Mouse (Mus musculus) forebrain, postnatal 0 days (tissue): Measurements from ENCODE around the gene Kif13a. TPM values are rescaled to one million over a fixed set of nuclear protein-coding genes. Genes with fewer than 3 reads are reported as not detected.

ENCODE experiments used
- ATAC-seq: fragments of 200-750 bp; cut with Nextera tagmentation; 2 replicates; pipeline ENCODE4 v1.8.0; 2017; ENCODE audit warnings: mild to moderate bottlenecking, moderate library complexity
- DNase-seq: peaks from one replicate; pipeline ENCODE4 v3.0.0-alpha.2; 2015
- H3K27ac ChIP-seq: fragments of 300-500 bp; sonication (generic); 2 replicates; pipeline ENCODE4 v1.5.1; 2014; ENCODE audit warnings: low read depth, mild to moderate bottlenecking, antibody characterized with exemption, low read length, moderate library complexity, mixed read lengths
- H3K27me3 ChIP-seq: fragments of 300-500 bp; sonication (generic); 2 replicates; pipeline ENCODE4 v1.6.1; 2014; ENCODE audit warnings: mild to moderate bottlenecking, low read length, mixed read lengths; ENCODE audit not compliant: insufficient read depth
- H3K36me3 ChIP-seq: fragments of 300-500 bp; sonication (generic); 2 replicates; pipeline ENCODE4 v1.6.1; 2014; ENCODE audit warnings: mild to moderate bottlenecking, moderate library complexity; ENCODE audit not compliant: insufficient read depth
- H3K4me1 ChIP-seq: fragments of 300-500 bp; sonication (generic); 2 replicates; pipeline ENCODE4 v1.6.1; 2014; ENCODE audit warnings: antibody characterized with exemption; ENCODE audit not compliant: insufficient read depth
- H3K4me2 ChIP-seq: fragments of 300-500 bp; sonication (generic); 2 replicates; pipeline ENCODE4 v1.6.1; 2014; ENCODE audit warnings: low read depth, mild to moderate bottlenecking, moderate library complexity
- H3K4me3 ChIP-seq: fragments of 300-500 bp; sonication (generic); 2 replicates; pipeline ENCODE4 v1.5.1; 2014; ENCODE audit warnings: low read depth, low read length, mixed read lengths
- H3K9ac ChIP-seq: fragments of 300-500 bp; sonication (generic); 2 replicates; pipeline ENCODE4 v1.6.1; 2014; ENCODE audit warnings: mild to moderate bottlenecking
- H3K9me3 ChIP-seq: fragments of 300-500 bp; sonication (generic); 2 replicates; pipeline ENCODE4 v1.6.1; 2016; ENCODE audit warnings: low read length
- CTCF ChIP-seq: sonication (generic); IDR thresholded peaks from 2 replicates; pipeline ENCODE4 v1.5.1; 2016; ENCODE audit warnings: antibody characterized with exemption, control low read depth, low read depth
- WGBS: fragments of 180-500 bp; shearing (Covaris S2); extraction: QIAGEN DNeasy Blood & Tissue Kit; methylation state at CpG from one replicate; pipeline ENCODE4 v1.1.7; 2014; 5-methylcytosine and 5-hydroxymethylcytosine counted together
- polyA plus RNA-seq: library from polyadenylated mRNA; unstranded; fragments of >200 nt; fragmentation: Nextera tagmentation; extraction: Ambion mirVana; gene quantifications from 2 replicates; pipeline ENCODE4 v1.2.1, GENCODE M21; 2015
- total RNA-seq: library from RNA; depleted of rRNA; stranded (reverse); fragments of >200 nt; gene quantifications from 2 replicates; pipeline ENCODE4 v1.2.3, GENCODE M21; 2014

Kif13a gene
- total and polyA plus RNA-seq, 2 experiments from 2014 or later: 9.2 to 19.7 TPM

- no peak overlapping the region for H3K9ac ChIP-seq
- no peaks in the 10 kb centered on the region for H3K27me3 ChIP-seq
- ATAC-seq: no peak
- H3K27ac ChIP-seq: no peak overlapping the region
- 55% methylated on average over 8 of the region's 8 CpGs for whole genome bisulfite sequencing
- H3K4me1 ChIP-seq: no peaks in the 10 kb centered on the region
- DNase-seq: no peak
- H3K4me2 ChIP-seq: no peak overlapping the region
- H3K9me3 ChIP-seq: no peaks in the 10 kb centered on the region
- H3K4me3 ChIP-seq: no peak overlapping the region
- H3K36me3 ChIP-seq: no peaks in the 10 kb centered on the region
- no peak for TF ChIP-seq CTCF
Observed at GRCm38 (mm10) chr13:46842185-46842584, 87.5 kb downstream of the Kif13a start.

GRCm38 (mm10) chr13:46841668-46842067 lies 88.0 kb downstream of the Kif13a start:
- WGBS: 80% methylated on average over 3 of the region's 3 CpGs
- no peaks in the 10 kb centered on the region for H3K27me3 ChIP-seq
- no peak overlapping the region for H3K4me2 ChIP-seq
- H3K4me3 ChIP-seq: no peak overlapping the region
- no peaks in the 10 kb centered on the region for H3K36me3 ChIP-seq
- DNase-seq: no peak
- no peak overlapping the region for H3K9ac ChIP-seq
- no peaks in the 10 kb centered on the region for H3K9me3 ChIP-seq
- no peaks in the 10 kb centered on the region for H3K4me1 ChIP-seq
- ATAC-seq: no peak
- H3K27ac ChIP-seq: no peak overlapping the region
- TF ChIP-seq CTCF: no peak

GRCm38 (mm10) chr13:46840676-46841075 lies 89.0 kb downstream of the Kif13a start:
- H3K4me3 ChIP-seq: no peak overlapping the region
- H3K27ac ChIP-seq: no peak overlapping the region
- H3K36me3 ChIP-seq: no peaks in the 10 kb centered on the region
- H3K9me3 ChIP-seq: no peaks in the 10 kb centered on the region
- no peak overlapping the region for H3K9ac ChIP-seq
- no peak for TF ChIP-seq CTCF
- DNase-seq (no peak), ATAC-seq (no peak)
- 94% methylated on average over 13 of the region's 13 CpGs for WGBS
- no peaks in the 10 kb centered on the region for H3K27me3 ChIP-seq
- H3K4me2 ChIP-seq: no peak overlapping the region
- no peaks in the 10 kb centered on the region for H3K4me1 ChIP-seq

- H3K27ac ChIP-seq: no peak overlapping the region
- no peaks in the 10 kb centered on the region for H3K4me1 ChIP-seq
- H3K36me3 ChIP-seq: no peaks in the 10 kb centered on the region
- no peak overlapping the region for H3K9ac ChIP-seq
- no peak overlapping the region for H3K4me2 ChIP-seq
- H3K27me3 ChIP-seq: no peaks in the 10 kb centered on the region
- ATAC-seq (no peak), DNase-seq (no peak)
- no peaks in the 10 kb centered on the region for H3K9me3 ChIP-seq
- H3K4me3 ChIP-seq: no peak overlapping the region
- WGBS: 96% methylated on average over 3 of the region's 3 CpGs
- TF ChIP-seq CTCF: no peak
Observed at GRCm38 (mm10) chr13:46839236-46839635, 90.4 kb downstream of the Kif13a start.

- no peak overlapping the region for H3K9ac ChIP-seq
- DNase-seq (peak; percentile 50), ATAC-seq (no peak)
- H3K9me3 ChIP-seq: no peaks in the 10 kb centered on the region
- H3K27me3 ChIP-seq: no peaks in the 10 kb centered on the region
- peak; percentile 68 for TF ChIP-seq CTCF
- WGBS: 70% methylated on average over 2 of the region's 2 CpGs
- H3K4me2 ChIP-seq: no peak overlapping the region
- H3K36me3 ChIP-seq: no peaks in the 10 kb centered on the region
- H3K4me3 ChIP-seq: no peak overlapping the region
- no peak overlapping the region for H3K27ac ChIP-seq
- H3K4me1 ChIP-seq: no peaks in the 10 kb centered on the region
Observed at GRCm38 (mm10) chr13:46838551-46838950, 91.1 kb downstream of the Kif13a start.

GRCm38 (mm10) chr13:46835351-46835750 lies 94.3 kb downstream of the Kif13a start:
- H3K9me3 ChIP-seq: no peaks in the 10 kb centered on the region
- WGBS: 87% methylated on average over 11 of the region's 11 CpGs
- H3K4me2 ChIP-seq: no peak overlapping the region
- ATAC-seq (peak; percentile 27; the same call in 1 of the 2 replicates), DNase-seq (no peak)
- no peak for TF ChIP-seq CTCF
- no peak overlapping the region for H3K27ac ChIP-seq
- no peak overlapping the region for H3K4me3 ChIP-seq
- no peaks in the 10 kb centered on the region for H3K4me1 ChIP-seq
- no peaks in the 10 kb centered on the region for H3K27me3 ChIP-seq
- H3K9ac ChIP-seq: no peak overlapping the region
- peaks cover 4% of the 10 kb centered on the region; the same call in 1 of the 2 replicates for H3K36me3 ChIP-seq

DNA sequence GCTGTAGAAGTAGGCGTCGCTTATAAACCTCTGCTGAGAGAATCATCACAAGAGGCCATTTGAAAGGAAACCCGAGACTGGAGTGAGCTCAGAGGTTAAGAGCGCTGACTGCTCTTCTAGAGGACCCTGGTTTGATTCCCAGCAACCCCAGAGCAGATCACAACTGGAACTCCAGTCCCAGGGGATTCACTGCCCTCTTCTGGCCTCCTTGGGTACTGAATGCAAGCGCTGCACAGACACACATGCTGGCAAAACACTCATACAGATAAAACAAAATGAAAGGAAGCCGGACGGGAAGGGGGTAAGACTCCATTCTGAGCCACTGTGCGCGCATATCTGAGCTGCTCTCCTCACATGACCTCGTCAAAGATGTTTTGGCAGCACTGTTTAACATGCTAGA lies 94.9 kb downstream of the Kif13a start:
- no peaks in the 10 kb centered on the region for H3K27me3 ChIP-seq
- no peak overlapping the region for H3K27ac ChIP-seq
- DNase-seq: no peak
- H3K4me3 ChIP-seq: no peak overlapping the region
- WGBS: 89% methylated on average over 10 of the region's 10 CpGs
- no peaks in the 10 kb centered on the region for H3K9me3 ChIP-seq
- 0 out of 2 replicates have a peak, but pooled peaks have one; percentile 15 for TF ChIP-seq CTCF
- H3K4me2 ChIP-seq: no peak overlapping the region
- H3K36me3 ChIP-seq: peaks cover 9% of the 10 kb centered on the region; the same call in 1 of the 2 replicates
- ATAC-seq: no peak
- H3K9ac ChIP-seq: no peak overlapping the region
- H3K4me1 ChIP-seq: no peaks in the 10 kb centered on the region
